ENCODE assay signal across 8 mouse cellular contexts in genomic region chr5:53998743-53999460, GRCm38 (mm10). TPM values are rescaled to one million over a fixed set of nuclear protein-coding genes. Genes with fewer than 3 reads are reported as not detected.
A peak's percentile ranks its signal among the peaks of the same experiment; 100 is the strongest.
DNase-seq lines count a peak whose midpoint lies in the region; ATAC-seq and TF ChIP-seq lines count a peak whose summit lies in the region.

No protein-coding gene starts in this region.

- H3K9ac ChIP-seq in heart, embryonic 13.5 days, result peak overlapping the region; percentile 96
- peak overlapping the region; percentile 94 for H3K9ac ChIP-seq in liver, postnatal 0 days (replicated peaks)
- peak overlapping the region; percentile 86 for H3K9ac ChIP-seq in neural tube, embryonic 14.5 days (replicated peaks; ENCODE audit: low read depth, low read length)

- no peaks in the 10 kb centered on the region for H3K36me3 ChIP-seq in heart, embryonic 13.5 days
- no peaks in the 10 kb centered on the region for H3K36me3 ChIP-seq in liver, postnatal 0 days (replicated peaks; ENCODE audit: insufficient read depth, low read length)
- no peaks in the 10 kb centered on the region for H3K36me3 ChIP-seq in neural tube, embryonic 14.5 days (ENCODE audit: control insufficient read depth, insufficient read depth, low read length)

- peak overlapping the region; percentile 94 for H3K27ac ChIP-seq in heart, embryonic 13.5 days (replicated peaks)
- H3K27ac ChIP-seq in liver, postnatal 0 days (ENCODE audit: low read depth), result peak overlapping the region; percentile 93
- H3K27ac ChIP-seq in neural tube, embryonic 14.5 days (ENCODE audit: low read depth, low read length), result peak overlapping the region; percentile 89

- DNase-seq in brain, embryonic 14.5 days (ENCODE audit: low read depth), result peak; percentile 83
- peak; percentile 75 for DNase-seq in kidney, postnatal 10 days
- DNase-seq in liver, postnatal 0 days, result peak; percentile 66
- peak; percentile 72 for DNase-seq in testis, postnatal 10 days (ENCODE audit: low spot score)

- H3K4me1 ChIP-seq in heart, embryonic 13.5 days, result peaks cover 35% of the 10 kb centered on the region
- peaks cover 22% of the 10 kb centered on the region for H3K4me1 ChIP-seq in liver, postnatal 0 days (ENCODE audit: insufficient read depth)
- peaks cover 14% of the 10 kb centered on the region for H3K4me1 ChIP-seq in neural tube, embryonic 14.5 days (ENCODE audit: control insufficient read depth, insufficient read depth, low read length)

- TF ChIP-seq EP300 in liver, postnatal 0 days (IDR thresholded peaks at IDR 0.05; ENCODE audit: low read depth), result no peak

- no peak for TF ChIP-seq POLR2A in brain, embryonic 14.5 days (IDR thresholded peaks at IDR 0.05; ENCODE audit: borderline replicate concordance, extremely low read depth, insufficient read depth, insufficient read length, poor library complexity, severe bottlenecking)

- no peak for TF ChIP-seq CTCF in brain, embryonic 14.5 days (IDR thresholded peaks at IDR 0.05; ENCODE audit: borderline replicate concordance, extremely low read depth, insufficient read depth, insufficient read length)
- TF ChIP-seq CTCF in liver, postnatal 0 days (IDR thresholded peaks at IDR 0.05; ENCODE audit: low read depth), result no peak; the same call in 1 of the 2 replicates

- no peaks in the 10 kb centered on the region for H3K27me3 ChIP-seq in heart, embryonic 13.5 days (replicated peaks)
- no peaks in the 10 kb centered on the region for H3K27me3 ChIP-seq in liver, postnatal 0 days (ENCODE audit: insufficient read depth, low read length)
- H3K27me3 ChIP-seq in neural tube, embryonic 14.5 days (ENCODE audit: control insufficient read depth, insufficient read depth, low read length), result no peaks in the 10 kb centered on the region

- ATAC-seq in CD4-positive, CD25-positive, alpha-beta regulatory T cell, adult 4 months, result peak; percentile 7
- peak; percentile 51 for ATAC-seq in erythroid progenitor cell, adult 5-6 weeks (replicated peaks; ENCODE audit: low FRiP score, poor library complexity, severe bottlenecking)
- peak; percentile 38 for ATAC-seq in heart, embryonic 13.5 days (ENCODE audit: extremely low read depth, insufficient number of reproducible peaks, low FRiP score, low TSS enrichment)
- peak; percentile 55 for ATAC-seq in liver, postnatal 0 days
- peak; percentile 62 for ATAC-seq in neural tube, embryonic 14.5 days (ENCODE audit: low read depth)

- 0% methylated on average over 64 of the region's 76 CpGs for WGBS in heart, embryonic 13.5 days
- under 1% methylated on average over 60 of the region's 76 CpGs for WGBS in liver, postnatal 0 days (ENCODE audit: insufficient replicate concordance)
- WGBS in neural tube, embryonic 14.5 days, result under 1% methylated on average over 57 of the region's 76 CpGs

- no peaks in the 10 kb centered on the region for H3K9me3 ChIP-seq in heart, embryonic 13.5 days
- no peaks in the 10 kb centered on the region for H3K9me3 ChIP-seq in liver, postnatal 0 days (ENCODE audit: low read length)
- no peaks in the 10 kb centered on the region for H3K9me3 ChIP-seq in neural tube, embryonic 14.5 days (ENCODE audit: control insufficient read depth, low read length)

- H3K4me3 ChIP-seq in heart, embryonic 13.5 days, result peak overlapping the region; percentile 89
- peak overlapping the region; percentile 97 for H3K4me3 ChIP-seq in liver, postnatal 0 days (ENCODE audit: low read depth, low read length)
- peak overlapping the region; percentile 92 for H3K4me3 ChIP-seq in neural tube, embryonic 14.5 days (ENCODE audit: low read depth, low read length)

- peak overlapping the region; percentile 93 for H3K4me2 ChIP-seq in heart, embryonic 13.5 days
- H3K4me2 ChIP-seq in liver, postnatal 0 days (ENCODE audit: low read depth, low read length), result peak overlapping the region; percentile 92
- peak overlapping the region; percentile 67 for H3K4me2 ChIP-seq in neural tube, embryonic 14.5 days (ENCODE audit: low read depth, low read length)

RNA-seq across cellular contexts. Expression of gene Stim2, which starts 0.6 kb away (rescaled TPM):
- polyA plus RNA-seq in CD4-positive, CD25-positive, alpha-beta regulatory T cell, adult 4 months (2017; shearing (Covaris generic)), result 10 to 100 TPM; 20.9 to 27.9 TPM
- polyA plus RNA-seq in brain, embryonic 14.5 days (2012; rRNA removed), result 15.3 and 22.9 TPM in 2 replicates
- 5.0 and 8.0 TPM in 2 replicates for total RNA-seq in erythroid progenitor cell, adult 5-6 weeks (2015; ENCODE audit: low replicate concordance)
- total RNA-seq in erythroid progenitor cell, adult 5-6 weeks (2017; ENCODE audit: low replicate concordance), result 5.0 and 5.4 TPM in 2 replicates
- polyA plus RNA-seq in heart, embryonic 13.5 days (2015; fragmentation: Nextera tagmentation; extraction: Ambion mirVana), result 12.0 and 12.2 TPM in 2 replicates
- polyA plus RNA-seq in liver, postnatal 0 days (2015; fragmentation: Nextera tagmentation; extraction: Ambion mirVana), result 5.4 and 6.3 TPM in 2 replicates
- 30.6 and 35.8 TPM in 2 replicates for polyA plus RNA-seq in neural tube, embryonic 14.5 days (2014; fragmentation: Nextera tagmentation; extraction: Ambion mirVana)

Comparison
In these comparisons a context has a peak if more than half of its experiments do, and no peak if none do; other contexts are left out.
1. Peak in every context shown above with its lines: DNase-seq, ATAC-seq, H3K4me3 ChIP-seq and H3K27ac ChIP-seq.
2. ATAC-seq: peak in every context shown above with its lines; median percentile 62 in neural tube, embryonic 14.5 days; 55 in liver, postnatal 0 days; 51 in erythroid progenitor cell, adult 5-6 weeks; 38 in heart, embryonic 13.5 days; 7 in CD4-positive, CD25-positive, alpha-beta regulatory T cell, adult 4 months.